Mouse (Mus musculus): ENCODE data around the gene Tbx3. TPM values are rescaled to one million over a fixed set of nuclear protein-coding genes. Genes with fewer than 3 reads are reported as not detected.

Gene Tbx3
- polyA plus RNA-seq, 1 experiment from 2014 or later, result 16.5 TPM

- no peak overlapping the region; the same call in 1 of the 2 replicates for H3K27ac ChIP-seq (ENCODE audit: low read length)
- peaks cover 82% of the 10 kb centered on the region for H3K27me3 ChIP-seq (ENCODE audit: control insufficient read depth, insufficient read depth, low read length)
- ATAC-seq (ENCODE audit: insufficient read depth, low FRiP score), result no peak
- H3K9me3 ChIP-seq (replicated peaks; ENCODE audit: control insufficient read depth, low read length), result no peaks in the 10 kb centered on the region
- H3K4me1 ChIP-seq (ENCODE audit: control insufficient read depth, insufficient read depth, low read length), result no peaks in the 10 kb centered on the region
- no peak overlapping the region for H3K9ac ChIP-seq (ENCODE audit: low read length)
- 34% methylated on average over 8 of the region's 8 CpGs for WGBS
- peak overlapping the region; percentile 20; the same call in 1 of the 2 replicates for H3K4me3 ChIP-seq (replicated peaks; ENCODE audit: low read length)
- H3K36me3 ChIP-seq (ENCODE audit: control insufficient read depth, insufficient read depth, low read length), result no peaks in the 10 kb centered on the region
- peak overlapping the region; percentile 25 for H3K4me2 ChIP-seq (ENCODE audit: low read depth, low read length)
Observed at GRCm38 (mm10) chr5:119681011-119681832, 10.8 kb downstream of the Tbx3 start.

DNA sequence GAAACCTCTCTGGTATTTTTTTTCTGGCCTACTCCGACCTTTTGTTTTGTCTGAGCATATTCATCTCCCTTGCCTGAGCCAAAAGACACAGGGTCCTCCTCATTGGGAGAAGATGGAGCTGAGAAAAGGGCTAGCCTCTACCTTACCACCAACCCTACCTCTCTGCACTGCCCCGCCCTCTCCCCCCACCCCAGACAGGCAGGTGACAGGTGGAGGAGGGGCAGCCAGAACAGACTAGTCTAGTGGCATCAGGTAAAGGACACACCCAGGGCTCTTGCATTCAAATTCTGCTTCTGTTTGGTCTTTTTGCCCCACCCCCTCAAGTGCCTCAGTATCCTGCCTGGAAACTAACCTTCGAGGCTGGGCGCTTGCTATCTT lies 11.4 kb downstream of the Tbx3 start:
- H3K4me1 ChIP-seq (ENCODE audit: control insufficient read depth, insufficient read depth, low read length), result no peaks in the 10 kb centered on the region
- 0 out of 2 replicates have a peak overlapping the region, but pooled peaks have one; percentile 5 for H3K4me2 ChIP-seq (ENCODE audit: low read depth, low read length)
- H3K36me3 ChIP-seq (ENCODE audit: control insufficient read depth, insufficient read depth, low read length), result no peaks in the 10 kb centered on the region
- no peak overlapping the region for H3K9ac ChIP-seq (ENCODE audit: low read length)
- no peaks in the 10 kb centered on the region for H3K9me3 ChIP-seq (replicated peaks; ENCODE audit: control insufficient read depth, low read length)
- H3K4me3 ChIP-seq (replicated peaks; ENCODE audit: low read length), result no peak overlapping the region
- peaks cover 83% of the 10 kb centered on the region for H3K27me3 ChIP-seq (ENCODE audit: control insufficient read depth, insufficient read depth, low read length)
- no peak for ATAC-seq (ENCODE audit: insufficient read depth, low FRiP score)
- WGBS, result 53% methylated on average over 4 of the region's 4 CpGs
- no peak overlapping the region for H3K27ac ChIP-seq (ENCODE audit: low read length)

- Histone ChIP-seq H3K4me1 (ENCODE audit: control insufficient read depth, insufficient read depth, low read length) (no peaks in the 10 kb centered on the region), H3K36me3 (ENCODE audit: control insufficient read depth, insufficient read depth, low read length) (no peaks in the 10 kb centered on the region), H3K27ac (ENCODE audit: low read length) (no peak overlapping the region), H3K9me3 (replicated peaks; ENCODE audit: control insufficient read depth, low read length) (no peaks in the 10 kb centered on the region), H3K4me2 (ENCODE audit: low read depth, low read length) (no peak overlapping the region), H3K4me3 (replicated peaks; ENCODE audit: low read length) (no peak overlapping the region), H3K9ac (ENCODE audit: low read length) (no peak overlapping the region), H3K27me3 (ENCODE audit: control insufficient read depth, insufficient read depth, low read length) (peaks cover 84% of the 10 kb centered on the region)
- no peak for ATAC-seq (ENCODE audit: insufficient read depth, low FRiP score)
- 23% methylated on average over 40 of the region's 40 CpGs for WGBS
Observed at GRCm38 (mm10) chr5:119682646-119683515, 12.4 kb downstream of the Tbx3 start.

DNA sequence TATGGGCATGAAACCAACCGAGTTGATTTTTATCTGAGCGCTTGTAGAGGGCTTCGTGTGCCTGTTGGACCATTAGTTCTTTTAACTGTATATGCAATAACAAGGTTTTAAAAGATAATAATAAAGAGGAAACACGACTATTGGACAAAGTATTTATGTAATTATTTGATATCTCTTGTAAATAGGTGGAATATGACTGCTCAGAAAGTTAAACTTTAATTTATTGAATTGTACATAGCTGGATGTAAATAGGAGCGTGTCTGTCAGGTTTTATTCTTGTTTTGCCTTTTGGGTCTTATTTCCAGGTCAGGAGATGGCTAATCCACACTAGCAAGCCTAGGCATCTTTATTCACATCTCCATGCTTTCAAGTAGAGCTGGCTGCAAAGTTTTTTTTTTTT lies 13.4 kb downstream of the Tbx3 start:
- no peaks in the 10 kb centered on the region for H3K9me3 ChIP-seq (replicated peaks; ENCODE audit: control insufficient read depth, low read length)
- peaks cover 84% of the 10 kb centered on the region for H3K27me3 ChIP-seq (ENCODE audit: control insufficient read depth, insufficient read depth, low read length)
- WGBS, result 41% methylated on average over 5 of the region's 5 CpGs
- no peak overlapping the region for H3K4me2 ChIP-seq (ENCODE audit: low read depth, low read length)
- no peak overlapping the region for H3K27ac ChIP-seq (ENCODE audit: low read length)
- no peak overlapping the region for H3K4me3 ChIP-seq (replicated peaks; ENCODE audit: low read length)
- ATAC-seq (ENCODE audit: insufficient read depth, low FRiP score), result no peak
- H3K36me3 ChIP-seq (ENCODE audit: control insufficient read depth, insufficient read depth, low read length), result no peaks in the 10 kb centered on the region
- H3K4me1 ChIP-seq (ENCODE audit: control insufficient read depth, insufficient read depth, low read length), result no peaks in the 10 kb centered on the region
- H3K9ac ChIP-seq (ENCODE audit: low read length), result no peak overlapping the region

GRCm38 (mm10) chr5:119684701-119685391 lies 14.4 kb downstream of the Tbx3 start:
- Histone ChIP-seq H3K27ac (ENCODE audit: low read length) (no peak overlapping the region), H3K9me3 (replicated peaks; ENCODE audit: control insufficient read depth, low read length) (no peaks in the 10 kb centered on the region), H3K36me3 (ENCODE audit: control insufficient read depth, insufficient read depth, low read length) (no peaks in the 10 kb centered on the region), H3K4me1 (ENCODE audit: control insufficient read depth, insufficient read depth, low read length) (no peaks in the 10 kb centered on the region), H3K27me3 (ENCODE audit: control insufficient read depth, insufficient read depth, low read length) (peaks cover 85% of the 10 kb centered on the region), H3K4me3 (replicated peaks; ENCODE audit: low read length) (no peak overlapping the region), H3K4me2 (ENCODE audit: low read depth, low read length) (no peak overlapping the region), H3K9ac (ENCODE audit: low read length) (no peak overlapping the region)
- ATAC-seq (ENCODE audit: insufficient read depth, low FRiP score), result no peak
- 18% methylated on average over 15 of the region's 15 CpGs for WGBS

DNA sequence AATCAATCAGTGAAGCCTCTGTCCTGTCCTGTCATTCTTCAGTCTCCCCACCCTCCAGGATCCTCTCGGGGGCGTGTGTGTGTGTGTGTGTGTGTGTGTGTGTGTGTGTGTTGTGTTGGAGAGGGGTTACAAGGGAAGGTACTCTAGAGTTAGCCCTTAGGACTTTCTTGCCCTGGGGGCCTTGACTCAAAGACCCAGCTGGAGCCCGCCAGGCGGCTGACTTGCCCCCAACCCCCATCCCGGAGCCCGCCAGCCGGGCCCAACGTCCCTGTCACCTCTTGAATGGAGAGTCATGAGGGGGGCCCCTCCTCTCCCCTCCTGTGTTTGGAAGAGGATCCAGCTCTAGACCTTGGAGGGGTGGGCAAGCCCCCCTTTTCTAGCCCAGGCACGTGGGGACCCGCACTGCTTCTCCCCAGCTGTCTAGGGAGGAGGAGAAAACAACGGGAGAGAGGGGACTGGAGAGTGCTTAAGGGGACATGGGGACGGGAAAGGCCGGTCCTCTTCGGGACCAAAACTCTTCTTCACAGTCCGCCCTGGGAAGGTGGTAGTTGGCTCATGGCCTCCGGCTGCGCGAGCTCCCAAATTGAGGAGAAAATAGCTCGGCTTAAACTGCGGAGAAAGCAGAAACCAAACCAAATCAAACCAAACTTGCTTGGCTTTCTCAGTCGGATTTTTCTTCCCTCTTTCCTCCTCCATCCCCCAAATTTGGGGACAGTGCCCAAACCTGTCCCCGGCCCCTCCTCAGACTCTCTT lies 15.2 kb downstream of the Tbx3 start:
- peak; percentile 19; the same call in 1 of the 2 replicates for ATAC-seq (ENCODE audit: insufficient read depth, low FRiP score)
- Histone ChIP-seq H3K27ac (ENCODE audit: low read length) (no peak overlapping the region), H3K9me3 (replicated peaks; ENCODE audit: control insufficient read depth, low read length) (no peaks in the 10 kb centered on the region), H3K4me2 (ENCODE audit: low read depth, low read length) (peak overlapping the region; percentile 52), H3K4me1 (ENCODE audit: control insufficient read depth, insufficient read depth, low read length) (no peaks in the 10 kb centered on the region), H3K4me3 (replicated peaks; ENCODE audit: low read length) (peak overlapping the region; percentile 36), H3K36me3 (ENCODE audit: control insufficient read depth, insufficient read depth, low read length) (no peaks in the 10 kb centered on the region), H3K27me3 (ENCODE audit: control insufficient read depth, insufficient read depth, low read length) (peaks cover 84% of the 10 kb centered on the region), H3K9ac (ENCODE audit: low read length) (0 out of 2 replicates have a peak overlapping the region, but pooled peaks have one; percentile 43)
- WGBS, result 5% methylated on average over 22 of the region's 22 CpGs

DNA sequence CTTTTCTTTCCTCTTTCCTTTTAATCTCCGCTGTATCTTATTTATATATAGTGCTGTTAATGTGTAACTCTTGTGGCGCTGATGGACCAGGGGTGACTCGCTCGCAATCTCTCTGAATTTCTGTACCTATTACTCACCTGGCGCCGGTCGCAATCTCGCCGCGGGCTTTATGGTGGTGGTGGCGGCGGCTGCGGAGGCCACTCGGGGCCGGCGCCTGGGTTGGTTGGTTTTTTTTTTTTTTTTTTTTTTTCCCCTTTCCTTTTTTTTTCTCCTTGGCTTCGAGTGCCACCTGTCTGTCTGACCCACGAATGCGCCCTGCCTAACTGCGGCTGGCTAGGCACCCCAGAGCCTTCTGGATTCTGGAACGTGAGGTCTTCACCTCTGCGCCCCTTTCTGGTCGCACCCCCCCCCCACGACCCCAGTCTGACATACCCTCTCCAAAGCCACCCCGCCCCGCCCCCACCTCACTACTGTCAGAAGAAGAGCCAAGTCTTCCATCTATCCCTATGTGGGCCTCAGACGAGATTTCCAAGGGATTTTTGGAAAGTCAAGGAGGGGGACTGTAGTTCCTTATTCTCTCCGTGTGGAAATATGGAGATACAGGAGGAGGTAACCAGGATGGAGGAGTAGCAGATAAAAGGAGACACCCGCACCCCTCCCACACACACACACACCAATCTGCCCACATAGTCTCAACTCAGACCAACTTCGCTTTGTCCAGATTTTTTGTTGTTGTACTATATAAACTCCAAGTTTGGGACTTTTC lies 15.9 kb downstream of the Tbx3 start:
- H3K36me3 ChIP-seq (ENCODE audit: control insufficient read depth, insufficient read depth, low read length), result no peaks in the 10 kb centered on the region
- H3K4me2 ChIP-seq (ENCODE audit: low read depth, low read length), result peak overlapping the region; percentile 52
- H3K9me3 ChIP-seq (replicated peaks; ENCODE audit: control insufficient read depth, low read length), result no peaks in the 10 kb centered on the region
- WGBS, result 2% methylated on average over 30 of the region's 30 CpGs
- H3K9ac ChIP-seq (ENCODE audit: low read length), result no peak overlapping the region
- peak overlapping the region; percentile 36 for H3K4me3 ChIP-seq (replicated peaks; ENCODE audit: low read length)
- H3K27me3 ChIP-seq (ENCODE audit: control insufficient read depth, insufficient read depth, low read length), result peaks cover 81% of the 10 kb centered on the region
- no peak overlapping the region for H3K27ac ChIP-seq (ENCODE audit: low read length)
- H3K4me1 ChIP-seq (ENCODE audit: control insufficient read depth, insufficient read depth, low read length), result no peaks in the 10 kb centered on the region
- peak; percentile 37; the same call in 1 of the 2 replicates for ATAC-seq (ENCODE audit: insufficient read depth, low FRiP score)

Data from stomach, embryonic 16.5 days (tissue).